Mouse (Mus musculus) hindbrain, embryonic 16.5 days (tissue): ENCODE data around the gene Slc25a33. TPM values are rescaled to one million over a fixed set of nuclear protein-coding genes. Genes with fewer than 3 reads are reported as not detected.
A peak's percentile ranks its signal among the peaks of the same experiment; 100 is the strongest.

ENCODE experiments used
- ATAC-seq: fragments of 200-750 bp; cut with Nextera tagmentation; 2 replicates; pipeline ENCODE4 v1.8.0; 2017; ENCODE audit warnings: moderate TSS enrichment, moderate library complexity
- H3K27ac ChIP-seq: fragments of 300-500 bp; sonication (generic); 2 replicates; pipeline ENCODE4 v1.5.1; 2014; ENCODE audit warnings: low read depth, mild to moderate bottlenecking, control low read depth, low read length, moderate library complexity
- H3K27me3 ChIP-seq: fragments of 300-500 bp; sonication (generic); replicated peaks from 2 replicates; pipeline ENCODE4 v1.6.1; 2014; ENCODE audit warnings: low read length; ENCODE audit not compliant: control insufficient read depth, insufficient read depth
- H3K36me3 ChIP-seq: fragments of 300-500 bp; sonication (generic); 2 replicates; pipeline ENCODE4 v1.6.1; 2014; ENCODE audit warnings: mild to moderate bottlenecking, low read length, moderate library complexity, mixed read lengths; ENCODE audit not compliant: control insufficient read depth, insufficient read depth
- H3K4me1 ChIP-seq: fragments of 300-500 bp; sonication (generic); 2 replicates; pipeline ENCODE4 v1.6.1; 2014; ENCODE audit warnings: low read depth, low read length; ENCODE audit not compliant: control insufficient read depth, insufficient read depth
- H3K4me2 ChIP-seq: fragments of 300-500 bp; sonication (generic); 2 replicates; pipeline ENCODE4 v1.6.1; 2014; ENCODE audit warnings: mild to moderate bottlenecking, low read length, control low read depth, moderate library complexity
- H3K4me3 ChIP-seq: fragments of 300-500 bp; sonication (generic); 2 replicates; pipeline ENCODE4 v1.5.1; 2014; ENCODE audit warnings: mild to moderate bottlenecking, low read length, control low read depth, moderate library complexity
- H3K9ac ChIP-seq: fragments of 300-500 bp; sonication (generic); 2 replicates; pipeline ENCODE4 v1.6.1; 2014; ENCODE audit warnings: low read depth, mild to moderate bottlenecking, control low read depth, low read length, moderate library complexity
- H3K9me3 ChIP-seq: fragments of 300-500 bp; sonication (generic); 2 replicates; pipeline ENCODE4 v1.6.1; 2014; ENCODE audit warnings: mild to moderate bottlenecking, low read length, moderate library complexity; ENCODE audit not compliant: control insufficient read depth
- WGBS: fragments of 180-500 bp; shearing (Covaris S2); extraction: QIAGEN DNeasy Blood & Tissue Kit; methylation state at CpG from one replicate; pipeline ENCODE4 v1.1.7; 2014; 5-methylcytosine and 5-hydroxymethylcytosine counted together
- microRNA-seq: library from miRNA; unstranded; fragments of <30 nt; microRNA quantifications from one replicate; pipeline ENCODE4, GENCODE M21; 2017
- polyA plus RNA-seq: library from polyadenylated mRNA; unstranded; fragments of >200 nt; fragmentation: Nextera tagmentation; extraction: Ambion mirVana; gene quantifications from 2 replicates; pipeline ENCODE4 v1.2.1, GENCODE M21; 2015

The Slc25a33 gene
- polyA plus RNA-seq, 1 experiment from 2014 or later: 37.2 TPM

- H3K36me3 ChIP-seq: no peaks in the 10 kb centered on the region
- H3K9me3 ChIP-seq: no peaks in the 10 kb centered on the region
- no peak overlapping the region for H3K4me3 ChIP-seq
- no peak for ATAC-seq
- no peak overlapping the region for H3K9ac ChIP-seq
- no peak overlapping the region for H3K27ac ChIP-seq
- H3K4me2 ChIP-seq: no peak overlapping the region
- H3K4me1 ChIP-seq: peaks cover 9% of the 10 kb centered on the region; the same call in 1 of the 2 replicates
- H3K27me3 ChIP-seq: peaks cover 7% of the 10 kb centered on the region; the same call in 1 of the 2 replicates
- 62% methylated on average over 18 of the region's 18 CpGs for WGBS
These were observed 72.5 kb downstream of the Slc25a33 start for GRCm38 (mm10) chr4:149701426-149702209.

- Histone ChIP-seq H3K4me2 (no peak overlapping the region), H3K9ac (no peak overlapping the region), H3K4me3 (no peak overlapping the region), H3K4me1 (peaks cover 16% of the 10 kb centered on the region; the same call in 1 of the 2 replicates), H3K27ac (no peak overlapping the region), H3K9me3 (no peaks in the 10 kb centered on the region), H3K36me3 (no peaks in the 10 kb centered on the region), H3K27me3 (peaks cover 7% of the 10 kb centered on the region; the same call in 1 of the 2 replicates)
- 75% methylated on average over 4 of the region's 4 CpGs for WGBS
- no peak for ATAC-seq
These were observed 74.1 kb downstream of the Slc25a33 start for GRCm38 (mm10) chr4:149699953-149700352.

- H3K27me3 ChIP-seq: peaks cover 7% of the 10 kb centered on the region; the same call in 1 of the 2 replicates
- H3K9me3 ChIP-seq: no peaks in the 10 kb centered on the region
- ATAC-seq: peak; percentile 77
- H3K4me1 ChIP-seq: peaks cover 16% of the 10 kb centered on the region; the same call in 1 of the 2 replicates
- H3K27ac ChIP-seq: no peak overlapping the region
- H3K4me3 ChIP-seq: peak overlapping the region; percentile 46
- H3K4me2 ChIP-seq: peak overlapping the region; percentile 85
- peak overlapping the region; percentile 67 for H3K9ac ChIP-seq
- WGBS: 0% methylated on average over 35 of the region's 35 CpGs
- no peaks in the 10 kb centered on the region for H3K36me3 ChIP-seq
These were observed 75.8 kb downstream of the Slc25a33 start for GRCm38 (mm10) chr4:149698197-149698821.

GRCm38 (mm10) chr4:149697506-149698196, 76.4 kb downstream of the Slc25a33 start:
- H3K4me2 ChIP-seq: peak overlapping the region; percentile 85
- 26% methylated on average over 15 of the region's 15 CpGs for WGBS
- H3K9me3 ChIP-seq: no peaks in the 10 kb centered on the region
- H3K27me3 ChIP-seq: peaks cover 7% of the 10 kb centered on the region; the same call in 1 of the 2 replicates
- no peak overlapping the region for H3K27ac ChIP-seq
- H3K36me3 ChIP-seq: no peaks in the 10 kb centered on the region
- peaks cover 16% of the 10 kb centered on the region; the same call in 1 of the 2 replicates for H3K4me1 ChIP-seq
- H3K4me3 ChIP-seq: peak overlapping the region; percentile 46
- peak overlapping the region; percentile 67 for H3K9ac ChIP-seq
- peak; percentile 43; the same call in 1 of the 2 replicates for ATAC-seq

GRCm38 (mm10) chr4:149696189-149696971, 77.7 kb downstream of the Slc25a33 start:
- H3K36me3 ChIP-seq: no peaks in the 10 kb centered on the region
- peaks cover 7% of the 10 kb centered on the region; the same call in 1 of the 2 replicates for H3K27me3 ChIP-seq
- H3K4me3 ChIP-seq: no peak overlapping the region
- H3K4me1 ChIP-seq: peaks cover 16% of the 10 kb centered on the region; the same call in 1 of the 2 replicates
- no peak overlapping the region for H3K4me2 ChIP-seq
- no peaks in the 10 kb centered on the region for H3K9me3 ChIP-seq
- H3K9ac ChIP-seq: no peak overlapping the region
- WGBS: 32% methylated on average over 16 of the region's 16 CpGs
- no peak overlapping the region for H3K27ac ChIP-seq
- ATAC-seq: peak; percentile 54; the same call in 1 of the 2 replicates

Small RNAs within 50 kb of the gene (microRNA-seq; reads per million reads assigned to microRNA genes)
- not detected for gene Gm47301

Other genes with a start within 250 kb of the Slc25a33 start
- gene Clstn1, start 187.8 kb downstream of the Slc25a33 start, polyA plus RNA-seq: 60.4 and 66.6 TPM in 2 replicates
- gene Pik3cd, start 71.7 kb downstream of the Slc25a33 start, polyA plus RNA-seq: 13.1 and 16.3 TPM in 2 replicates
- gene Tmem201, start 36.2 kb downstream of the Slc25a33 start, polyA plus RNA-seq: 43.9 and 49.7 TPM in 2 replicates
- gene Spsb1, start 180.8 kb upstream of the Slc25a33 start, polyA plus RNA-seq: 10.1 TPM in 2 replicates
- 2.9 and 3.5 TPM in 2 replicates for gene H6pd, start 234.7 kb upstream of the Slc25a33 start, polyA plus RNA-seq